In genomic region chr11:22315801-22316200, GRCm38 (mm10) we compare ENCODE assay signal across 17 mouse cellular contexts. TPM values are rescaled to one million over a fixed set of nuclear protein-coding genes. Genes with fewer than 3 reads are reported as not detected.
DNase-seq lines count a peak whose midpoint lies in the region; TF ChIP-seq lines count a peak whose summit lies in the region.
"Had no signal": no experiment of that assay in that cellular context is flagged by ENCODE, and none has a peak within 500 bp of the region (broad histone marks: within the 10 kb centered on the region; RNA-seq: fewer than 3 reads in every experiment).

No protein-coding gene starts in this region.

- H3K27ac ChIP-seq in gastrocnemius, adult 2 months, result no peak overlapping the region
- no peak overlapping the region for H3K27ac ChIP-seq in liver, adult 2 months (replicated peaks; ENCODE audit: insufficient read depth, low read depth, low read length)
- no peak overlapping the region for H3K27ac ChIP-seq in MEL (ENCODE audit: control insufficient read depth, low read depth, low read length)
- no peak overlapping the region for H3K27ac ChIP-seq in small intestine, adult 2 months (ENCODE audit: insufficient read depth, low read depth, low read length)
- H3K27ac ChIP-seq in cerebellum, adult 2 months (ENCODE audit: insufficient read depth, low read length), result no peak overlapping the region
- H3K27ac ChIP-seq: embryonic facial prominence, embryonic 12.5 days; limb, embryonic 13.5 days; neural tube, embryonic 12.5 days had no signal

- intact Hi-C loops in gastrocnemius, adult 2 months (cut with DNase I), result loop anchor here (10.0 kb wide), 1 partner anchor 299 kb away; no protein-coding TSS in a partner anchor
- intact Hi-C loops in gastrocnemius, postnatal 36 days (cut with DNase I), result no loop called here
- intact Hi-C loops in heart, postnatal 10 days (cut with DNase I), result loop anchor here (10.0 kb wide), 1 partner anchor 299 kb away; no protein-coding TSS in a partner anchor

- DNase-seq in gastrocnemius, adult 2 months, result peak; percentile 15
- no peak for DNase-seq in gastrocnemius, postnatal 36 days
- peak; percentile 72 for DNase-seq in liver, adult 2 months (ENCODE audit: extremely low read depth, low read depth, low spot score)
- DNase-seq in liver, result no peak
- no peak for DNase-seq in MEL (ENCODE audit: low read depth, low spot score)
- DNase-seq in heart, postnatal 10 days, result no peak
- no peak for DNase-seq in cerebellum, adult 2 months
- DNase-seq: adrenal gland, postnatal 36 days; B cell, adult 2 months; cerebellum, postnatal 25 days; gastrocnemius, postnatal 14 days; heart, postnatal 14 days; right cerebral cortex, postnatal 25 days had no signal

- no peaks in the 10 kb centered on the region for H3K9me3 ChIP-seq in MEL (replicated peaks; ENCODE audit: insufficient read depth, low read length)
- H3K9me3 ChIP-seq: embryonic facial prominence, embryonic 12.5 days; limb, embryonic 13.5 days; neural tube, embryonic 12.5 days had no signal

- no peaks in the 10 kb centered on the region for H3K27me3 ChIP-seq in liver, adult 2 months (ENCODE audit: control insufficient read depth, insufficient read depth, low read length)
- H3K27me3 ChIP-seq in MEL (ENCODE audit: control insufficient read depth in 1 of 2, insufficient read depth in 2 of 2, low read length in 2 of 2), result no peaks in the 10 kb centered on the region; a peak in 1 of 4 replicates
- H3K27me3 ChIP-seq in small intestine, adult 2 months (ENCODE audit: control insufficient read depth, insufficient read depth, low read length), result no peaks in the 10 kb centered on the region
- no peaks in the 10 kb centered on the region for H3K27me3 ChIP-seq in cerebellum, adult 2 months (ENCODE audit: control insufficient read depth, insufficient read depth, low read length)
- H3K27me3 ChIP-seq: embryonic facial prominence, embryonic 12.5 days; limb, embryonic 13.5 days; neural tube, embryonic 12.5 days had no signal

- no peaks in the 10 kb centered on the region for H3K79me2 ChIP-seq in liver, adult 2 months (ENCODE audit: control insufficient read depth, insufficient read depth, low read length)
- H3K79me2 ChIP-seq in MEL (ENCODE audit: control insufficient read depth, insufficient read depth, low read length, poor library complexity), result no peaks in the 10 kb centered on the region

- peak; percentile 8 for TF ChIP-seq RAD21 in MEL (IDR thresholded peaks at IDR 0.05; ENCODE audit: low read depth, low read length)

- H3K4me3 ChIP-seq in gastrocnemius, adult 2 months, result no peak overlapping the region
- H3K4me3 ChIP-seq in liver, adult 2 months (ENCODE audit: insufficient read depth, low read depth, low read length), result no peak overlapping the region
- no peak overlapping the region for H3K4me3 ChIP-seq in MEL (ENCODE audit: control insufficient read depth in 1 of 2, insufficient read depth in 1 of 2, low read depth in 2 of 2, low read length in 2 of 2)
- no peak overlapping the region for H3K4me3 ChIP-seq in small intestine, adult 2 months (ENCODE audit: low read depth, low read length)
- H3K4me3 ChIP-seq in cerebellum, adult 2 months (replicated peaks; ENCODE audit: insufficient read depth, low read depth, low read length), result no peak overlapping the region
- H3K4me3 ChIP-seq: embryonic facial prominence, embryonic 12.5 days; limb, embryonic 13.5 days; neural tube, embryonic 12.5 days had no signal

- TF ChIP-seq POLR2A in liver, adult 2 months (IDR thresholded peaks at IDR 0.05; ENCODE audit: extremely low read depth, insufficient read depth, low read length), result no peak
- TF ChIP-seq POLR2A in MEL (IDR thresholded peaks at IDR 0.05; ENCODE audit: control insufficient read depth in 1 of 2, insufficient read depth in 1 of 2, low read depth in 1 of 2, low read length in 2 of 2, poor library complexity in 1 of 2), result no peak
- no peak for TF ChIP-seq POLR2A in small intestine, adult 2 months (IDR thresholded peaks at IDR 0.05; ENCODE audit: low read depth, low read length)
- no peak for TF ChIP-seq POLR2A in cerebellum, adult 2 months (IDR thresholded peaks at IDR 0.05; ENCODE audit: borderline replicate concordance, insufficient read depth, low read length)

- no peaks in the 10 kb centered on the region for H3K36me3 ChIP-seq in liver, adult 2 months (ENCODE audit: control insufficient read depth, insufficient read depth, low read length)
- no peaks in the 10 kb centered on the region for H3K36me3 ChIP-seq in MEL (ENCODE audit: control insufficient read depth in 1 of 2, insufficient read depth in 2 of 2, low read length in 2 of 2)
- no peaks in the 10 kb centered on the region for H3K36me3 ChIP-seq in small intestine, adult 2 months (ENCODE audit: control insufficient read depth, insufficient read depth, low read length)
- H3K36me3 ChIP-seq: embryonic facial prominence, embryonic 12.5 days; limb, embryonic 13.5 days; neural tube, embryonic 12.5 days had no signal

- 95% methylated on average over 1 of the region's 1 CpGs for WGBS in liver, adult 2 months
- WGBS in small intestine, adult 2 months, result 92% methylated on average over 1 of the region's 1 CpGs
- 93% methylated on average over 1 of the region's 1 CpGs for WGBS in cerebellum, adult 2 months

- H3K4me1 ChIP-seq in liver, adult 2 months (ENCODE audit: control insufficient read depth, insufficient read depth, low read length), result no peaks in the 10 kb centered on the region
- no peaks in the 10 kb centered on the region for H3K4me1 ChIP-seq in MEL (ENCODE audit: control insufficient read depth in 1 of 2, insufficient read depth in 2 of 2, low read length in 2 of 2)
- no peaks in the 10 kb centered on the region for H3K4me1 ChIP-seq in small intestine, adult 2 months (ENCODE audit: control insufficient read depth, insufficient read depth, insufficient read length, low read length)
- H3K4me1 ChIP-seq in cerebellum, adult 2 months (ENCODE audit: control insufficient read depth, insufficient read depth, low read length), result no peaks in the 10 kb centered on the region
- H3K4me1 ChIP-seq: embryonic facial prominence, embryonic 12.5 days; limb, embryonic 13.5 days; neural tube, embryonic 12.5 days had no signal

- TF ChIP-seq CTCF in gastrocnemius, adult 2 months (IDR thresholded peaks at IDR 0.05), result peak; percentile 41
- TF ChIP-seq CTCF in liver, adult 2 months (IDR thresholded peaks at IDR 0.05; ENCODE audit: low read depth, low read length), result peak; percentile 56
- peak in 2 of 3 experiments; percentile 6 to 17; a peak in 1 of 6 replicates for TF ChIP-seq CTCF in MEL (IDR thresholded peaks at IDR 0.05 in 2 of 3, conservative IDR thresholded peaks at IDR 0.05 in 1 of 3; ENCODE audit: control insufficient read depth in 1 of 3, insufficient read depth in 1 of 3, low read depth in 2 of 3, low read length in 3 of 3, poor library complexity in 1 of 3, severe bottlenecking in 1 of 3)
- peak; percentile 28; the same call in 1 of the 2 replicates for TF ChIP-seq CTCF in small intestine, adult 2 months (IDR thresholded peaks at IDR 0.05; ENCODE audit: extremely low read depth, insufficient read length, insufficient replicate concordance, low read depth, low read length)
- no peak for TF ChIP-seq CTCF in cerebellum, adult 2 months (IDR thresholded peaks at IDR 0.05; ENCODE audit: borderline replicate concordance, insufficient read depth, low read depth, low read length)

- no peak for TF ChIP-seq EP300 in MEL (IDR thresholded peaks at IDR 0.05; ENCODE audit: low read depth in 1 of 2, low read length in 2 of 2)

- no peak overlapping the region for H3K9ac ChIP-seq in liver, adult 2 months (ENCODE audit: low read depth, low read length)
- no peak overlapping the region for H3K9ac ChIP-seq in MEL (ENCODE audit: control insufficient read depth, low read depth, low read length, poor library complexity, severe bottlenecking)
- H3K9ac ChIP-seq: embryonic facial prominence, embryonic 12.5 days; limb, embryonic 13.5 days; neural tube, embryonic 12.5 days had no signal

TF ChIP-seq in MEL, 35 proteins besides CTCF, POLR2A, EP300 and RAD21:
- TF ChIP-seq TBP (IDR thresholded peaks at IDR 0.05; ENCODE audit: low read depth, low read length), result no peak
- TF ChIP-seq MEF2A (IDR thresholded peaks at IDR 0.05; ENCODE audit: extremely low read depth, insufficient replicate concordance, low read depth, low read length, poor library complexity, severe bottlenecking), result no peak
- TF ChIP-seq SMC3 (IDR thresholded peaks at IDR 0.05; ENCODE audit: low read depth, low read length), result no peak
- no peak for TF ChIP-seq GABPA (IDR thresholded peaks at IDR 0.05; ENCODE audit: low read depth, low read length)
- no peak for TF ChIP-seq JUND (IDR thresholded peaks at IDR 0.05; ENCODE audit: low read depth, low read length)
- TF ChIP-seq MYC (IDR thresholded peaks at IDR 0.05; ENCODE audit: low read depth, low read length), result no peak
- no peak for TF ChIP-seq HCFC1 (IDR thresholded peaks at IDR 0.05; ENCODE audit: low read depth, low read length)
- TF ChIP-seq USF1 (IDR thresholded peaks at IDR 0.05; ENCODE audit: low read depth, low read length), result no peak
- no peak for TF ChIP-seq E2F4 (IDR thresholded peaks at IDR 0.05; ENCODE audit: borderline replicate concordance, low read depth, low read length)
- TF ChIP-seq POLR2AphosphoS2 (IDR thresholded peaks at IDR 0.05; ENCODE audit: low read length), result no peak
- no peak for TF ChIP-seq ETS1 (IDR thresholded peaks at IDR 0.05; ENCODE audit: low read depth, low read length)
- no peak for TF ChIP-seq USF2 (IDR thresholded peaks at IDR 0.05; ENCODE audit: borderline replicate concordance in 1 of 2, insufficient read depth in 1 of 2, low read depth in 1 of 2, low read length in 2 of 2)
- no peak for TF ChIP-seq NELFE (IDR thresholded peaks at IDR 0.05; ENCODE audit: low read depth, low read length)

RNA-seq across cellular contexts. Expression of gene Ehbp1, which starts 26.3 kb away (rescaled TPM):
- total RNA-seq in gastrocnemius, adult 2 months (2021), result 10 to 100 TPM; 15.2 to 15.9 TPM
- 10 to 100 TPM; 11.5 to 12.7 TPM for total RNA-seq in gastrocnemius, postnatal 36 days (2021)
- total RNA-seq in liver, adult 2 months (2014; rRNA removed), result 7.7 and 9.5 TPM in 2 replicates
- 1.0 and 1.3 TPM in 2 replicates for polyA plus RNA-seq in liver, adult 2 months (2012; rRNA removed)
- total RNA-seq in MEL (2012; rRNA removed), result 3.6 and 3.8 TPM in 2 replicates
- 1 to 10 TPM in 1 of 2 experiments, not detected in 1; 3.7 TPM for polyA plus RNA-seq in MEL (2012; ENCODE audit: insufficient read depth in 1 of 2, insufficient read length in 2 of 2, low read depth in 1 of 2, low replicate concordance in 2 of 2, missing spikeins in 1 of 2)
- polyA plus RNA-seq in small intestine, adult 2 months (2012; rRNA removed), result 0.11 and 0.70 TPM in 2 replicates
- 100 to 1,000 TPM; 100 to 119 TPM for total RNA-seq in heart, postnatal 10 days (2021)
- polyA plus RNA-seq in cerebellum, adult 2 months (2012; rRNA removed), result 23.8 and 24.8 TPM in 2 replicates

Comparison
In these comparisons a context has a peak if more than half of its experiments do, and no peak if none do; other contexts are left out.
1. DNase-seq: peak in gastrocnemius, adult 2 months (single experiment) and liver, adult 2 months (single experiment); none in gastrocnemius, postnatal 36 days (0 of 2), liver (single experiment), MEL (single experiment), heart, postnatal 10 days (0 of 2) and cerebellum, adult 2 months (0 of 2).